Mouse (Mus musculus) MEL (cell line): ENCODE data around the gene Unc119b. TPM values are rescaled to one million over a fixed set of nuclear protein-coding genes. Genes with fewer than 3 reads are reported as not detected.
A peak's percentile ranks its signal among the peaks of the same experiment; 100 is the strongest.

Experiments used
- DNase-seq: peaks from one replicate; pipeline ENCODE4 v3.0.0; 2011; ENCODE audit warnings: low read depth, low spot score
- H3K27ac ChIP-seq: 2 replicates; pipeline ENCODE4 v1.5.1; 2012; ENCODE audit warnings: low read depth, mild to moderate bottlenecking, control low read depth, low read length, moderate library complexity; ENCODE audit not compliant: control insufficient read depth
- H3K27me3 ChIP-seq, 2 experiments: fragments of 150-350 bp in 1 of 2; sonication (generic) in 1 of 2; 2 replicates each; pipeline ENCODE4 v1.6.1; 2012; ENCODE audit warnings: low read length in 2 of 2, mild to moderate bottlenecking in 2 of 2, improper control_type of control experiment in 1 of 2, moderate library complexity in 1 of 2; ENCODE audit not compliant: insufficient read depth in 2 of 2, control insufficient read depth in 1 of 2
- H3K36me3 ChIP-seq, 2 experiments: 2 replicates each; pipeline ENCODE4 v1.6.1; 2012 to 2014; ENCODE audit warnings: low read length in 2 of 2, improper control_type of control experiment in 1 of 2, inconsistent platforms in 1 of 2, mild to moderate bottlenecking in 1 of 2; ENCODE audit not compliant: insufficient read depth in 2 of 2, control insufficient read depth in 1 of 2
- H3K4me1 ChIP-seq, 2 experiments: fragments of 150-350 bp in 1 of 2; sonication (generic) in 1 of 2; 2 replicates each; pipeline ENCODE4 v1.6.1; 2012; ENCODE audit warnings: low read length in 2 of 2, improper control_type of control experiment in 1 of 2, mild to moderate bottlenecking in 1 of 2; ENCODE audit not compliant: insufficient read depth in 2 of 2, control insufficient read depth in 1 of 2
- H3K4me3 ChIP-seq, 2 experiments: fragments of 150-350 bp in 1 of 2; sonication (generic) in 1 of 2; 2 replicates each; pipeline ENCODE4 v1.5.1; 2012; ENCODE audit warnings: low read depth in 2 of 2, low read length in 2 of 2, mild to moderate bottlenecking in 2 of 2, moderate library complexity in 2 of 2, control low read depth in 1 of 2, improper control_type of control experiment in 1 of 2; ENCODE audit not compliant: control insufficient read depth in 1 of 2, insufficient read depth in 1 of 2
- H3K79me2 ChIP-seq: 2 replicates; pipeline ENCODE4 v1.6.1; 2012; ENCODE audit warnings: mild to moderate bottlenecking, low read length, moderate library complexity; ENCODE audit not compliant: control insufficient read depth, poor library complexity, insufficient read depth
- H3K9ac ChIP-seq: 2 replicates; pipeline ENCODE4 v1.6.1; 2012; ENCODE audit warnings: low read depth, mild to moderate bottlenecking, control low read depth, low read length, moderate library complexity; ENCODE audit not compliant: control insufficient read depth, poor library complexity, severe bottlenecking
- H3K9me3 ChIP-seq: fragments of 150-350 bp; sonication (generic); replicated peaks from 2 replicates; pipeline ENCODE4 v1.6.1; 2012; ENCODE audit warnings: mild to moderate bottlenecking, low read length, improper control_type of control experiment, moderate library complexity; ENCODE audit not compliant: insufficient read depth
- CHD1 ChIP-seq: IDR thresholded peaks from 2 replicates; pipeline ENCODE4 v1.6.1; 2012; ENCODE audit warnings: low read depth, mild to moderate bottlenecking, inconsistent platforms, low read length, improper control_type of control experiment
- CHD2 ChIP-seq: IDR thresholded peaks from 2 replicates; pipeline ENCODE4 v1.6.1; 2011; ENCODE audit warnings: low read length, improper control_type of control experiment
- CTCF ChIP-seq, 3 experiments: IDR thresholded peaks in 2 of 3; conservative IDR thresholded peaks in 1 of 3; 2 replicates each; pipeline ENCODE4 v1.5.1; 2011 to 2012; ENCODE audit warnings: low read length in 3 of 3, low read depth in 2 of 3, mild to moderate bottlenecking in 2 of 3, improper control_type of control experiment in 1 of 3, inconsistent platforms in 1 of 3, mixed read lengths in 1 of 3, moderate library complexity in 1 of 3; ENCODE audit not compliant: control insufficient read depth in 1 of 3, insufficient read depth in 1 of 3, poor library complexity in 1 of 3, severe bottlenecking in 1 of 3
- ELF1 ChIP-seq: IDR thresholded peaks from 2 replicates; pipeline ENCODE4 v1.6.1; 2014; ENCODE audit warnings: low read depth, mild to moderate bottlenecking, inconsistent platforms, low read length, improper control_type of control experiment, moderate library complexity
- GABPA ChIP-seq: IDR thresholded peaks from 2 replicates; pipeline ENCODE4 v1.6.1; 2012; ENCODE audit warnings: low read depth, mild to moderate bottlenecking, inconsistent platforms, low read length, improper control_type of control experiment, moderate library complexity
- JUND ChIP-seq: IDR thresholded peaks from 2 replicates; pipeline ENCODE4 v1.6.1; 2011; ENCODE audit warnings: low read depth, mild to moderate bottlenecking, improper control_type of control experiment, low read length
- KAT2A ChIP-seq: conservative IDR thresholded peaks from 2 replicates; pipeline ENCODE4 v1.6.1; 2012; ENCODE audit warnings: low read depth, low read length, improper control_type of control experiment, inconsistent platforms
- MAFK ChIP-seq: IDR thresholded peaks from 2 replicates; pipeline ENCODE4 v1.6.1; 2011; ENCODE audit warnings: low read depth, mild to moderate bottlenecking, low read length, improper control_type of control experiment, borderline replicate concordance
- MAZ ChIP-seq: IDR thresholded peaks from 2 replicates; pipeline ENCODE4 v1.6.1; 2012; ENCODE audit warnings: low read depth, mild to moderate bottlenecking, inconsistent platforms, low read length, improper control_type of control experiment
- MEF2A ChIP-seq: IDR thresholded peaks from 2 replicates; pipeline ENCODE4 v1.6.1; 2014; ENCODE audit warnings: low read depth, mild to moderate bottlenecking, inconsistent platforms, low read length, improper control_type of control experiment; ENCODE audit not compliant: poor library complexity, insufficient replicate concordance, severe bottlenecking; ENCODE audit errors: extremely low read depth
- MXI1 ChIP-seq: IDR thresholded peaks from 2 replicates; pipeline ENCODE4 v1.6.1; 2011; ENCODE audit warnings: mild to moderate bottlenecking, low read depth, low read length, improper control_type of control experiment
- MYC ChIP-seq: IDR thresholded peaks from 2 replicates; pipeline ENCODE4 v1.6.1; 2011; ENCODE audit warnings: low read depth, mild to moderate bottlenecking, low read length, improper control_type of control experiment, moderate library complexity
- POLR2AphosphoS2 ChIP-seq: IDR thresholded peaks from 2 replicates; pipeline ENCODE4 v1.6.1; 2011; ENCODE audit warnings: low read length, improper control_type of control experiment
- POLR2AphosphoS5 ChIP-seq: IDR thresholded peaks from 2 replicates; pipeline ENCODE4 v1.6.1; 2012; ENCODE audit warnings: low read depth, borderline replicate concordance, mild to moderate bottlenecking, inconsistent platforms, low read length, moderate library complexity, mixed read lengths
- RCOR1 ChIP-seq: IDR thresholded peaks from 2 replicates; pipeline ENCODE4 v1.6.1; 2012; ENCODE audit warnings: low read depth, mild to moderate bottlenecking, inconsistent platforms, low read length, improper control_type of control experiment
- SMC3 ChIP-seq: IDR thresholded peaks from 2 replicates; pipeline ENCODE4 v1.6.1; 2011; ENCODE audit warnings: low read depth, low read length, improper control_type of control experiment
- TBP ChIP-seq: IDR thresholded peaks from 2 replicates; pipeline ENCODE4 v1.8.0; 2011; ENCODE audit warnings: low read depth, low read length, improper control_type of control experiment
- USF1 ChIP-seq: IDR thresholded peaks from 2 replicates; pipeline ENCODE4 v1.6.1; 2014; ENCODE audit warnings: low read depth, mild to moderate bottlenecking, inconsistent platforms, low read length, improper control_type of control experiment, moderate library complexity
- ZNF384 ChIP-seq: IDR thresholded peaks from 2 replicates; pipeline ENCODE4 v1.6.1; 2012; ENCODE audit warnings: low read depth, mild to moderate bottlenecking, inconsistent platforms, low read length, improper control_type of control experiment
- polyA plus RNA-seq, 2 experiments: library from polyadenylated mRNA; stranded (reverse) in 1 of 2; unstranded in 1 of 2; fragments of >175 nt in 1 of 2; fragments of >200 nt in 1 of 2; gene quantifications; 2 replicates each; pipeline versions ENCODE4 v1.2.1 to v1.2.4; 2012; ENCODE audit warnings: low replicate concordance in 2 of 2, low read depth in 1 of 2; ENCODE audit not compliant: insufficient read length in 2 of 2, insufficient read depth in 1 of 2, missing spikeins in 1 of 2
- total RNA-seq: library from RNA; depleted of rRNA; stranded (reverse); fragments of 300-350 nt; gene quantifications from 2 replicates; pipeline ENCODE4 v1.2.3, GENCODE M21; 2012

Gene Unc119b
- total and polyA plus RNA-seq, 3 experiments = 18.6 to 25.7 TPM; not detected in 1

DNA sequence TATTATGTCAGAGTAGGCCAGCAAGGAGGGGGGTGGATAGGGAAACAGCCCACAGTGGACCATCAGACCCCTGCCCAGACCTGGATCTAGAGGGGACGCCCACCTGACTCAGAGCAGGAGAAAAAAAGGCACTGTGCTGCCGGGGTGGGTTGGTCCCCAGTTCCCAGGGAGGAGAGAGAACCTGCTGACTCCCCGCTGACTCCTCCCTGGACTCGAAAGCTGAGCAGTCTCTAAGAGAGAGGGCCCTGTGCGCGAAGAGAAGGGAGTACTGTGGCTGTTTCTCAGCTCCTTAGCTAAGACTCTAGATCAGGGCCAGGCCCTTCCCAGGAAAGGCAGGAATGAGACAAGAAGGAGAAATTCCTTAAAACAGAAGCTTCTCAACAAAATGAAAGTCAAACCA is 9.7 kb upstream of the Unc119b start:
- no peak overlapping the region for H3K27ac ChIP-seq
- H3K9me3 ChIP-seq = no peaks in the 10 kb centered on the region
- no peak overlapping the region for H3K4me3 ChIP-seq
- TF ChIP-seq MXI1 (no peak), JUND (no peak), ZNF384 (no peak), SMC3 (no peak), USF1 (no peak), MYC (no peak), KAT2A (no peak), RCOR1 (no peak), CTCF (IDR thresholded peaks at IDR 0.05 in 2 of 3, conservative IDR thresholded peaks at IDR 0.05 in 1 of 3; ENCODE audit: control insufficient read depth in 1 of 3, insufficient read depth in 1 of 3, low read depth in 2 of 3, low read length in 3 of 3, poor library complexity in 1 of 3, severe bottlenecking in 1 of 3) (no peak), GABPA (no peak), MAFK (no peak), MEF2A (no peak), CHD1 (no peak), ELF1 (no peak), CHD2 (no peak), TBP (no peak)
- no peaks in the 10 kb centered on the region for H3K79me2 ChIP-seq
- no peak for DNase-seq
- no peaks in the 10 kb centered on the region for H3K4me1 ChIP-seq
- H3K9ac ChIP-seq = no peak overlapping the region
- no peaks in the 10 kb centered on the region for H3K27me3 ChIP-seq
- H3K36me3 ChIP-seq = peaks cover 0 to 12% of the 10 kb centered on the region in 2 experiments; a peak in 2 of 4 replicates

DNA sequence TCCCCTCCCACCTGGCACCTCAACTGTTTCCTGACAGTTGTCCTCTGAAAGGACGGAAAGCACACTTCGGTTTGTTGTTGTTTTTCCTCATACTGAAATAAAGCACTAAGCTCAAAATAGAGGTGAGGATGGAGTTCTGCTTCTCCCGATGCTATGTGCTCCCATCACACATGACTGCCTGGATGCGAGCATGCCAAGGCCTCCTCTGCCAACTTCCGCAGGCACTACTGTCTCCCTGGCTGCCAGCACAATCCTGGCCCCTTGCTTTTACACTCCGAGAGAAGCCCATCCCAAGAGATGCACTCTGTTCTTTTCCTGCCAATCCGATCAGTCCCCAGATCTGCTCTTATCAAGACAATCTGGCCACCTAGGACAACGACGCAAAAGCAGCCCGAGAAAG is 8.8 kb upstream of the Unc119b start:
- Histone ChIP-seq H3K9ac (no peak overlapping the region), H3K4me3 (no peak overlapping the region), H3K4me1 (no peaks in the 10 kb centered on the region), H3K36me3 (peaks cover 0 to 7% of the 10 kb centered on the region in 2 experiments; a peak in 2 of 4 replicates), H3K27me3 (no peaks in the 10 kb centered on the region), H3K9me3 (no peaks in the 10 kb centered on the region), H3K79me2 (no peaks in the 10 kb centered on the region), H3K27ac (no peak overlapping the region)
- no peak for DNase-seq
- TF ChIP-seq POLR2AphosphoS2 (peak; percentile 20; the same call in 1 of the 2 replicates), MAZ (no peak), POLR2AphosphoS5 (no peak)
